Mouse (Mus musculus): ENCODE results near the gene Ptprs. TPM values are rescaled to one million over a fixed set of nuclear protein-coding genes. Genes with fewer than 3 reads are reported as not detected.

Ptprs gene
- 100 to 1,000 TPM in 1 of 2 experiments, 10 to 100 TPM in 1; 15.1 to 186 TPM for polyA plus RNA-seq (2012; fragmentation: generic; extraction: Trizol)

GRCm38 (mm10) chr17:56476402-56476752 lies at the start of gene Ptprs:
Ptprs (minus strand) TSS chr17:56476483.

GRCm38 (mm10) chr17:56512310-56512709 lies 36.0 kb upstream of the Ptprs start, which contains the start of gene Znrf4:
Znrf4 (minus strand) TSS chr17:56512431.

Other genes with a start within 250 kb of the Ptprs start
- gene Fem1a, start 219.7 kb downstream of the Ptprs start, polyA plus RNA-seq (2012; fragmentation: generic; extraction: Trizol): 10 to 100 TPM in 1 of 2 experiments, 1 to 10 TPM in 1; 7.5 to 10.7 TPM
- gene Ticam1, start 199.7 kb downstream of the Ptprs start, polyA plus RNA-seq (2012; fragmentation: generic; extraction: Trizol): 10 to 100 TPM in 1 of 2 experiments, 1 to 10 TPM in 1; 7.4 to 27.7 TPM
- 10 to 100 TPM; 45.0 to 90.7 TPM for gene Plin3, start 183.6 kb downstream of the Ptprs start, polyA plus RNA-seq (2012; fragmentation: generic; extraction: Trizol)
- not detected for gene Arrdc5, start 176.2 kb downstream of the Ptprs start, polyA plus RNA-seq (2012; fragmentation: generic; extraction: Trizol)
- gene Uhrf1, start 173.2 kb downstream of the Ptprs start, polyA plus RNA-seq (2012; fragmentation: generic; extraction: Trizol): 10 to 100 TPM; 32.1 to 55.2 TPM
- gene Kdm4b, start 150.4 kb downstream of the Ptprs start, polyA plus RNA-seq (2012; fragmentation: generic; extraction: Trizol): 10 to 100 TPM in 1 of 2 experiments, 1 to 10 TPM in 1; 9.5 to 41.9 TPM
- gene Znrf4, start 35.9 kb upstream of the Ptprs start, polyA plus RNA-seq (2012; fragmentation: generic; extraction: Trizol): not detected
- gene Gm20219, start 77.9 kb upstream of the Ptprs start, polyA plus RNA-seq (2012; fragmentation: generic; extraction: Trizol): 1 to 10 TPM in 1 of 2 experiments, under 1 TPM in 1; 0.05 to 1.4 TPM
- 10 to 100 TPM; 19.9 to 50.5 TPM for gene Safb2, start 108.1 kb upstream of the Ptprs start, polyA plus RNA-seq (2012; fragmentation: generic; extraction: Trizol)
- gene Safb, start 108.3 kb upstream of the Ptprs start, polyA plus RNA-seq (2012; fragmentation: generic; extraction: Trizol): 100 to 1,000 TPM in 1 of 2 experiments, 10 to 100 TPM in 1; 24.2 to 103 TPM
- 100 to 1,000 TPM; 433 to 445 TPM for gene 2410015M20Rik, start 133.3 kb upstream of the Ptprs start, polyA plus RNA-seq (2012; fragmentation: generic; extraction: Trizol)
- over 10,000 TPM in 1 of 2 experiments, 1,000 to 10,000 TPM in 1; 5,896 to 10,257 TPM for gene Rpl36, start 136.9 kb upstream of the Ptprs start, polyA plus RNA-seq (2012; fragmentation: generic; extraction: Trizol)
- gene Lonp1, start 150.4 kb upstream of the Ptprs start, polyA plus RNA-seq (2012; fragmentation: generic; extraction: Trizol): 10 to 100 TPM; 52.4 to 73.9 TPM
- under 1 TPM; 0.02 to 0.30 TPM for gene Catsperd, start 151.7 kb upstream of the Ptprs start, polyA plus RNA-seq (2012; fragmentation: generic; extraction: Trizol)
- 10 to 100 TPM; 71.2 to 89.9 TPM for gene Ranbp3, start 196.8 kb upstream of the Ptprs start, polyA plus RNA-seq (2012; fragmentation: generic; extraction: Trizol)
- gene Ndufa11, start 241.3 kb upstream of the Ptprs start, polyA plus RNA-seq (2012; fragmentation: generic; extraction: Trizol): 100 to 1,000 TPM; 608 to 937 TPM
- 10 to 100 TPM; 16.3 to 42.8 TPM for gene Vmac, start 241.5 kb upstream of the Ptprs start, polyA plus RNA-seq (2012; fragmentation: generic; extraction: Trizol)